Mouse (Mus musculus): ENCODE measurements around the gene Gm45062. TPM values are rescaled to one million over a fixed set of nuclear protein-coding genes. Genes with fewer than 3 reads are reported as not detected.

Gm45062 gene
- total and polyA plus RNA-seq, 2 experiments from 2014 or later: 2.5 to 8.1 TPM

- 82% methylated on average over 4 of the region's 4 CpGs for whole genome bisulfite sequencing
- Histone ChIP-seq H3K4me2 (ENCODE audit: low read depth, low read length, poor library complexity, severe bottlenecking) (no peak overlapping the region), H3K4me1 (ENCODE audit: insufficient read depth, low read length) (no peaks in the 10 kb centered on the region), H3K4me3 (ENCODE audit: low read depth, low read length) (no peak overlapping the region), H3K9me3 (ENCODE audit: low read length) (no peaks in the 10 kb centered on the region), H3K36me3 (ENCODE audit: insufficient read depth, low read length) (no peaks in the 10 kb centered on the region), H3K27ac (ENCODE audit: low read depth, low read length) (no peak overlapping the region), H3K9ac (replicated peaks; ENCODE audit: low read length, poor library complexity, severe bottlenecking) (no peak overlapping the region), H3K27me3 (ENCODE audit: insufficient read depth, low read length) (no peaks in the 10 kb centered on the region)
- ATAC-seq (ENCODE audit: low FRiP score): no peak
- no peak for DNase-seq (ENCODE audit: low spot score)
- no peak for TF ChIP-seq CTCF (IDR thresholded peaks at IDR 0.05)
Measured at GRCm38 (mm10) chr6:8458596-8458995, 199.3 kb downstream of the Gm45062 start.

DNA sequence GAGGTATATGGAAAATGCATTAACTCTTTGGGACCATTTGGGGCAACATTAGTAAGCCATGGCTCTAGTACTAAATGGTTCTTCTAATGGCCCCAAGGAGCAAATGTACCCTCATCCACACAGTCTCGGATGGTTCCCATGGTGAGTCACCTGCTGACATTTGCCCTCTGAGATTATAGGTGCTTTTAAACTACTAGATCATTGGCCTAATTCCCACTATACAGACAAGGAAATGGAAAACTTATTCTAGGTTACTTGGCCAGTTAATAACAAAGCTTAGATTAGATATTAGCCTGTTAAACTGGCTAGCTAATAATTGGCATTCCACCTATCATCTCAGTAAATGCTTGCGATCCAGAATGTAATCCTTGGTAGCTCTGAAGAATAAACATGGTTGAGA, 203.2 kb downstream of the Gm45062 start:
- H3K4me2 ChIP-seq (ENCODE audit: low read depth, low read length, poor library complexity, severe bottlenecking): no peak overlapping the region
- no peak for TF ChIP-seq CTCF (IDR thresholded peaks at IDR 0.05)
- H3K9me3 ChIP-seq (ENCODE audit: low read length): no peaks in the 10 kb centered on the region
- H3K36me3 ChIP-seq (ENCODE audit: insufficient read depth, low read length): no peaks in the 10 kb centered on the region
- no peak overlapping the region for H3K4me3 ChIP-seq (ENCODE audit: low read depth, low read length)
- H3K9ac ChIP-seq (replicated peaks; ENCODE audit: low read length, poor library complexity, severe bottlenecking): no peak overlapping the region
- WGBS: 98% methylated on average over 2 of the region's 2 CpGs
- H3K27ac ChIP-seq (ENCODE audit: low read depth, low read length): no peak overlapping the region
- ATAC-seq (ENCODE audit: low FRiP score) (no peak), DNase-seq (ENCODE audit: low spot score) (no peak)
- no peaks in the 10 kb centered on the region for H3K4me1 ChIP-seq (ENCODE audit: insufficient read depth, low read length)
- no peaks in the 10 kb centered on the region for H3K27me3 ChIP-seq (ENCODE audit: insufficient read depth, low read length)

DNA sequence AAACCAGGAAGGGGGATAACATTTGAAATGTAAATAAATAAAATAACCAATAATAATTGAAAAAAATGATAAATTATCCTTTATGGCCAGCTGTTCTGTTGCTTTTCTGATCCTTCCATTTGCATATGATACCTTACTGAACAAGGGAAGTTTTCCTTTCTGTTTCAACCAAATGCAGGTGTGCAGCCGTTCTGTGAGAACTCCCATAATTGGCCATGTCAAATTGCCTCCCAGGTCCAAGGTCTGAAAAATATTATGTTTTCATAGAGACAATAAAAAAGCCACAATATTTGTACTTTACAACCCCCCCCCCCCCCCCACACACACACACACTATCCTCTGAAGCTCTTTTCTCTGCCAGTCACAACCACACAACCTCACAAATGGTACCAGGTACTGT, 206.1 kb downstream of the Gm45062 start:
- no peaks in the 10 kb centered on the region for H3K36me3 ChIP-seq (ENCODE audit: insufficient read depth, low read length)
- H3K4me2 ChIP-seq (ENCODE audit: low read depth, low read length, poor library complexity, severe bottlenecking): no peak overlapping the region
- H3K4me1 ChIP-seq (ENCODE audit: insufficient read depth, low read length): no peaks in the 10 kb centered on the region
- no peak for DNase-seq (ENCODE audit: low spot score)
- 88% methylated on average over 1 of the region's 1 CpGs for WGBS
- TF ChIP-seq CTCF (IDR thresholded peaks at IDR 0.05): no peak
- no peak overlapping the region for H3K9ac ChIP-seq (replicated peaks; ENCODE audit: low read length, poor library complexity, severe bottlenecking)
- H3K27ac ChIP-seq (ENCODE audit: low read depth, low read length): no peak overlapping the region
- no peaks in the 10 kb centered on the region for H3K9me3 ChIP-seq (ENCODE audit: low read length)
- no peaks in the 10 kb centered on the region for H3K27me3 ChIP-seq (ENCODE audit: insufficient read depth, low read length)
- H3K4me3 ChIP-seq (ENCODE audit: low read depth, low read length): no peak overlapping the region
- ATAC-seq (ENCODE audit: low FRiP score): no peak

DNA sequence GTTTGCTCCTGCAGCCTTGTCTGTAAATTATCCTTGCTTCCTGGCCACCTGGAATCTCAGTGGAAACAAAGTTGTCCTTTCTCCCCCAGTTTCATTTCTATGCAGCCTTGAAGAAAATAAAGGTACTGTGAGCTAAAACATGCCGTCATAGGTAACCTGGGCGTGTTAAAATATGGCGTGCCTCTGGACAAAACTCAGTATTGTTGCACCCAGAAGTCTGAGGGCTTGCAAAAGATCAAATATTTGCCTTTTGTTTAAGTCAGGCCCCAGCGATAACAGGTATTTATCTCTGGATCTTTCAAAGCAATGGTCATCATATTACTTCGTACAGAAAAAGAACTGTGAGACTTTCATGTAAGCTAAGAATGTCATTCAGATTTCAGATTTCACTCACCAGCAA, 206.7 kb downstream of the Gm45062 start:
- no peak overlapping the region for H3K4me3 ChIP-seq (ENCODE audit: low read depth, low read length)
- WGBS: 91% methylated on average over 5 of the region's 5 CpGs
- H3K27me3 ChIP-seq (ENCODE audit: insufficient read depth, low read length): no peaks in the 10 kb centered on the region

GRCm38 (mm10) chr6:8467667-8468337, 208.6 kb downstream of the Gm45062 start:
- no peaks in the 10 kb centered on the region for H3K4me1 ChIP-seq (ENCODE audit: insufficient read depth, low read length)
- ATAC-seq (ENCODE audit: low FRiP score) (no peak), DNase-seq (ENCODE audit: low spot score) (no peak)
- 23% methylated on average over 10 of the region's 10 CpGs for WGBS
- no peaks in the 10 kb centered on the region for H3K9me3 ChIP-seq (ENCODE audit: low read length)
- H3K36me3 ChIP-seq (ENCODE audit: insufficient read depth, low read length): no peaks in the 10 kb centered on the region
- H3K9ac ChIP-seq (replicated peaks; ENCODE audit: low read length, poor library complexity, severe bottlenecking): no peak overlapping the region
- H3K27me3 ChIP-seq (ENCODE audit: insufficient read depth, low read length): no peaks in the 10 kb centered on the region
- no peak overlapping the region for H3K27ac ChIP-seq (ENCODE audit: low read depth, low read length)
- H3K4me2 ChIP-seq (ENCODE audit: low read depth, low read length, poor library complexity, severe bottlenecking): no peak overlapping the region
- H3K4me3 ChIP-seq (ENCODE audit: low read depth, low read length): no peak overlapping the region
- no peak for TF ChIP-seq CTCF (IDR thresholded peaks at IDR 0.05)

More for the DNA sequence above, 206.7 kb downstream of the Gm45062 start:
- no peak for TF ChIP-seq CTCF (IDR thresholded peaks at IDR 0.05)
- Histone ChIP-seq H3K4me1 (ENCODE audit: insufficient read depth, low read length) (no peaks in the 10 kb centered on the region), H3K27ac (ENCODE audit: low read depth, low read length) (no peak overlapping the region), H3K9ac (replicated peaks; ENCODE audit: low read length, poor library complexity, severe bottlenecking) (no peak overlapping the region), H3K9me3 (ENCODE audit: low read length) (no peaks in the 10 kb centered on the region), H3K36me3 (ENCODE audit: insufficient read depth, low read length) (no peaks in the 10 kb centered on the region), H3K4me2 (ENCODE audit: low read depth, low read length, poor library complexity, severe bottlenecking) (no peak overlapping the region)
- DNase-seq (ENCODE audit: low spot score): no peak
- ATAC-seq (ENCODE audit: low FRiP score): no peak

GRCm38 (mm10) chr6:8469918-8470317, 210.7 kb downstream of the Gm45062 start:
- no peak for ATAC-seq (ENCODE audit: low FRiP score)

More at GRCm38 (mm10) chr6:8469918-8470317, 210.7 kb downstream of the Gm45062 start:
- 96% methylated on average over 3 of the region's 3 CpGs for WGBS
- H3K27me3 ChIP-seq (ENCODE audit: insufficient read depth, low read length): no peaks in the 10 kb centered on the region
- H3K36me3 ChIP-seq (ENCODE audit: insufficient read depth, low read length): no peaks in the 10 kb centered on the region
- DNase-seq (ENCODE audit: low spot score): no peak
- no peak overlapping the region for H3K9ac ChIP-seq (replicated peaks; ENCODE audit: low read length, poor library complexity, severe bottlenecking)
- no peaks in the 10 kb centered on the region for H3K9me3 ChIP-seq (ENCODE audit: low read length)
- H3K4me3 ChIP-seq (ENCODE audit: low read depth, low read length): no peak overlapping the region
- H3K4me2 ChIP-seq (ENCODE audit: low read depth, low read length, poor library complexity, severe bottlenecking): no peak overlapping the region
- H3K27ac ChIP-seq (ENCODE audit: low read depth, low read length): no peak overlapping the region
- H3K4me1 ChIP-seq (ENCODE audit: insufficient read depth, low read length): no peaks in the 10 kb centered on the region
- no peak for TF ChIP-seq CTCF (IDR thresholded peaks at IDR 0.05)

All from midbrain, postnatal 0 days (tissue).